Mouse (Mus musculus) layer of hippocampus, postnatal 10 days (tissue): ENCODE data around the gene C1qtnf6. TPM values are rescaled to one million over a fixed set of nuclear protein-coding genes. Genes with fewer than 3 reads are reported as not detected.

Experiments used
- DNase-seq, 2 experiments: peaks; one replicate each; pipeline ENCODE4 v3.0.0; 2021; ENCODE audit warnings: low spot score in 2 of 2
- long read RNA-seq: library from polyadenylated mRNA; stranded (forward); transcript quantifications from one replicate; pipeline ENCODE4 v2.0.0, GENCODE M21; 2023
- total RNA-seq, 2 experiments: library from RNA; stranded (reverse); gene quantifications; 2 replicates each; pipeline ENCODE4 v1.2.3; 2021

Gene C1qtnf6
- 10 to 100 TPM; 17.4 to 19.4 TPM for total RNA-seq
- long read RNA-seq, partial matches to known transcripts, result 2 of 4 reads
- long read RNA-seq, other reads (novel, unspliced or antisense), result 0 of 4 reads

DNA sequence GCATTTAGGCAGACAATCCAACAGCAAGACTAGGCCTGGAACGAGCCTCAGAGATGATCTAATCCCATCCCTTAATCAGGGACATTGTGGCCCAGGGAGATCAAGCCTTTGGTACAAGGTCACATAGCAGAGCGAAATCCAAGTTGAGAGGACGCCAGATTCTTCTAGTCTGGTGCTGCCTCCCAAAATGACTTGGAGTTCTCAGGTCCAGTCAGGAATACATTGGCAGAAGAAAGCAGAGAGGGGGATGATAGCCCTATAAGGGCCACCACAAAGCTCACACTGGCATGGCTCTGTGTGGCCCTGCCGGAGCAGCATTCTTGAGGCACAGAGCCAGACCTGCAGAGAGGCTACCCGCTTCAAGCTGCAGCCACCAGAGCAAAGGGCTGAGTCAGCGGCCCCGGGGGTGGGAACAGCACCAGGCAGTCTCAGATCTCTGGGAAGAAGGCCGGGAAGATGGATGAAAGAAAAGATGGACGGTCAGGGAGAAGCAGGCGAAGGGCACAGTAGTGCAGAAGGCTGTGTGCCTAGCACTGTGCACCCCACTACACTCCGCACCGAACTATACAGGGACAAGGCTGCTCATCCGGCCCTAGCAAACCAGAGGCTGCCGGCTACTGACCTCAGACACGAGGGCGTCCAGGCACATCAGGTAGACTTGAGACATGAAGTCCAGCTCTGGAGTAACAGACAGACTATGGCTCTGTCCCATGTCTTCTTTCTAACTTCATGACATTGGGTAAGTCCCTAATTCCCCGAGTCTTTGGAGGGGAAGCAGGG is at the start of gene C1qtnf6:
TSS of gene C1qtnf6 (minus strand) at position 746 of the 780 bp plus-strand sequence.
- peak in 1 of 2 experiments; percentile 42 for DNase-seq

DNA sequence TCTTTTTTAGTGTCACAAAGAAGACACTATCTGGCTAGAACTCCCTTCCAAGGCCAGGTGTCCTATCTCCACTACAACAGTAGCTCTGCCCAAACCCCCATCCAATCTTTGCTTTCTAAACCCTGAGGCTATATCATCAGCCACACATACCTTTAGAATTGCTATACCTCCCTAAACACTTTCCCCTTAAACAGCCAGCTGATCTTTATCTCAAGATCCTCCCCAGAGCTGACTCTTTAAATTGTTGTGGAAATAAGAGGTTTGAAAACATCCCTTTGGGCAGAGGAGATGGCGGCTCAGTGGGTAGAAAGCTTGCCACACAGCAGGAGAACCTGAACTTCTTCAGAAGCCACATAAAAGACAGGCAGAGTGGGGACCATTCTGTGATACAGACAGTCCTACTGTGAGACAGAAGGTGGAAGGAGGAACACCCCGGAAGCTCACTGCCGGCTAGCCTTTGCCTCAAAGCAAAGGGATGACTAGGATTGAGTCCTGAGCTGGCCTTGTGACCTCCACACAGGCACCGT is 45.1 kb upstream of the C1qtnf6 start:
- no peak for DNase-seq

DNA sequence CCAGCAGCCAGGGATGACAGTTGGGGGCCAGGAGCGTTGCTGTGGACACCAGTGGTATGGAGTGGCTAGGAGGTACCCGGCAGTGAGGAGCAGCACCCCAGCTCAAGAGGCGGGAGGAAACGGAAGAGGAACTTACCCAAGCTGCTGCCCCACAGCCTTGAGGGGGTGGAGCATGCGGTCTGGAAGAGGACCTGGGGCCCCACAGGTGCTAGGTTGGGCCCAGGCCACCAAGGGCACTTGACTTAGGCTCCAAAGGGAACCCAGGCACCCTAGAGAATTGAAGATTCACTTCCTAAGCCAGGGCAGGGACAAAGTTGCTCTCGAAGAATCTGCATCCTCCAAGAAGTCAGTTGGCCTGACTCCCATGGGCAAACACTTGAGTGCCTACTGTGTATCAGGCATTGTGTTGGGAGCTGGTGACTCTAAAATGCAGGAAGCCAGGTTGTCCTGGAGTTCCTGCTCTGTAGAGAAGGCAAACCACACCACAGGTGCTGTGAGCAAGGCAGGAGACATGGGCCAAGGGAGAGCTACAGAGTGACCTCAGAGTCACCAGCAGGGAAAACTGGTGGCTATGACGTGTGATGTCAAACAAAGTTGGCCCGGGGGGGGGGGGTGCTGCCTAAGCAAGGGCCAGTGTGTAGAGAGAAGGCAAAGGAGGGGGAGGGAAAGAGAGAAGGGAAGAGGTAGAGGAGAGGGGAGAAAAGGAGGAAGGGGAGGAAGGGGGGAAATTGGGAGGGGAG is 41.6 kb upstream of the C1qtnf6 start, which contains the start of gene Rac2:
TSS of gene Rac2 (minus strand) at position 126 of the 740 bp plus-strand sequence.
- no peak for DNase-seq

DNA sequence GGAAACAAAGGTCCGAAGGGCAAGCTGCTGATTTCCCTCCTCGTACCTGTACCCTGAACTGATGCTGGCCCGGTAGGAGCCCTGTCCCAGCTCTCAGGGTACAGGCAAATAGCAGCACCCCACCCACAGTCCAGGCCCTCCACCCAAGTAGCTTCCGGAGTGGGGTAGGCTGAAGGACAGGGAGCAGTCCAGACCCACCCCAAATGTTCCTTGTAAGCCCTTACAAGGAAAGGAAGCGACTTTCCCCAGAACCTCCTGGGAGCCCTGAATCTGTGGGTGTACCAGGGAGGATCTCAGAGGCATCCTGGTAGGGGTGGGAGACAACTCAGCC is 41.0 kb upstream of the C1qtnf6 start:
- DNase-seq, result no peak

DNA sequence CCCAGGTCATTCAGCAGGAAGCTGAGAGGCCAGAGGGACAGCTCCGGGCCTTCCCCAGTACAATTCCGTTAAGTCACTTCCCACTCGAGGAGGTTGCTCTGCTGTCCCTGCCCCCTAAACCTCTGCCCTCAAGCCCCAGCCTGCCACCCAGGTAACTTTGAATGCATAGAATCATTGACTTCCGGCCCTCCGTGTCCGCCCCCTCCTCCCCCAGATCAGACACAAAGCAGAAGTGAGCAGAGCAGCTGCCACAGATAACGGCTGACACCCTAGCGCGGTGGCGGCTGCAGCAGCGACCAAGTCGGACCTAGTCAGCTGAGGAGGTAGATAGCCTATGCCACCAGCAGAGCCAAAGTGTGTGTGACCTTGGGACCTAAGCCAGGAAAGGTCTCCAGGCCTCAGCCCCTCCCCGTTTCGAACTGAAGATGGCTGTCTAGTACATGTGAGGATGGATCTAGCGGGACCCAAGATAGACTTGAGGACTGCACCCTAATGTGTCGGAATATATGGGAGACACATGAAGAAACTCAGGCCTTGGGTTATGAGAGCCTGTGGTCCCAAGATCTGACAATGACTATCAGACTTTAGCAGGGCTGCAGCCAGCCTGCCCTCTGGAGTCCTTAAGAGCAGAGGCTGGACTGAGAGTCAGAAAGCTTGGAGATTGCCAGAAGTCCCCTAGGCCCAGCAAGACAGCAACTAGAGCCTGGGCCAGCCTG is 40.5 kb upstream of the C1qtnf6 start:
- no peak for DNase-seq

DNA sequence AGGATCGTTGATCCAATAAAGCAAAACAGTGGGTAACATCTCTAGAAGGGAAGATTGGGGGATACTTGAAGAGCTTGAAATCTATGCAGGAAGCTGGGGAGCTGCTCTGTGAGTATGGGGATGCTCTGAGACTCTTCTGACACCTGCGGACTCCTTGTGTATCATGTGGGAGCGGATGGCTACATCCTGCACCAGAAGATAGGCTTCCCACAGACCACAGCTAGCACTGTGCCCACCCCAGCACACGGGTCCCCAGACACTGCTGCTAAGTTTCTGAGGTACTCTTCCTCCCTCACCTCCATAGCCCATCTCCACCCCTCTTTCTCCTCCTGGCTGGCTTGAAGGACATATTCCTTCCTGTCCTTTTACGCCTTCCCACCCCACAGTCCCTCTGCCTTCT is 39.0 kb upstream of the C1qtnf6 start:
- DNase-seq, result no peak

DNA sequence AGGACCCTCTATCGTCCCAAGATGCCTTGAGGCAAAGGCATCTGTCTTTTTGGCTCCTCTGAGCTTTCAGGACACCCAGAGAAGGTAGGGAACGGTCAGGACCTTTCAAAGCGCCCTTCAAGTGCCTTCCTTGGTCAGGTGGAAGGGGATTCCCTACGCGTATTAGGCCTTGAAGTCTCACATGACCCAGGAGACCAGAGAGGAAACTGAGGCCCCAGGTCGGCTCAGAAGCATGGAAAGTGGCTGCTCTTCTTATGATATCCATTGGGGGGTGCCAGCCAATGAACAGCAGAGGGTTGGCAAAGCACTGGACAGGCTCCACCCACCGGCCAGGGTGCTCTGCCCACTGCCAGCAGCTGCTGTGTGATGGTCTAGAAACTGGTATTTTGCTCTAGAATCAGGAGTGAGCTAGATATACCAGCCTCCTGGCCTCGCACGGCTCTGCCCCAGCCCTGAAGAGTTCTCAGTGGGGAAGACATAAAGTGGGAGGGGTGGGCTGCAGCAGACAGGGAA is 36.4 kb upstream of the C1qtnf6 start:
- DNase-seq, result no peak

DNA sequence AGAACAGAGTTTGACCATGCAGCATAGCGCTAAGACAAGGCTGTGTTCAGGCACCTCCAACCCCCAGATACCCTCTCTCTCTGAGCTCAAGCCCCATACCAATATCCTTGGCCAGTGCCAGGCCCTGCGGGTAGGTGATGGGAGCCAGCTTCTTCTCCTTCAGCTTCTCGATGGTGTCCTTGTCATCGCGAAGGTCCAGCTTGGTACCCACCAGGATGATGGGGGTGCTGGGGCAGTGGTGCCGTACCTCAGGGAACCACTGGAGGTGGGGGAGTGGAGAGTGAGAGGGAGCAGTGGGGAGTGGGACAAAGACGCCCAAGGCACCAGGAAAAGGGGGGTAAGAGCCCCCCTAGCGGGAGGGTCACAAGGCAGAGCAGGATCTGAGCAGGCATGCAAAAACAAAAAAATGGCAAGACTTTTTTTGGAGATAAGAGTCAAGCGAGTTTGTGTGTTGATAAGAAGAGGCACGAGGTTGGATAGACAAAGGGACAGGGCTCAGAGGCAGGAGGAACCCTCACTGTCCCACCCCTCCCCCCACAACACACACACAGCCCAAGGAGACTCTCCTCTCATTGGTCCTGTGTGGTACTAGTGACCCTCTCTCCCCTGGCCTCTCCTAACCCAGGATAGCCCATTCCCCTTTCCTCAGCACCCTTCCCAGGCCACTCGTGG is 33.7 kb upstream of the C1qtnf6 start:
- DNase-seq, result no peak

DNA sequence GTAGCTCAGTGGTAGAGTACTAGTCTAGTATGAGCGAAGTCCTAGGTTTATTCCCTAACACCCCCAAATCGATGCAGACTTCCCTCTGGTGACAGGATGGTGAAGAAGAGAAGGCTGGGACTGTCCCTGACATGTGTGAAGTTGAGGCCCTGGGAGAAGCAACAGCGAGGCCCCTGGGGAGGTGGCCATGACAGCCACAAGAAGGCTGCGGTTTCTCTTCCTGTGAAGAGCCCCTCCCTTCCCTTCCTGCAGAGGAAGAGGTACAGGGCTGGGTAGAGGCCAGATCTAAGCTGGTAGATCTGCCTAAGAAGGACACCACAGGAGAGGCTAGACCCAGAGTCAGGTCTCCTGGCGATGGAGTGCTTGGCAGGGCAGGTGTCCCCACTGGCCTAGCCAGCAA is 32.7 kb upstream of the C1qtnf6 start:
- no peak for DNase-seq

DNA sequence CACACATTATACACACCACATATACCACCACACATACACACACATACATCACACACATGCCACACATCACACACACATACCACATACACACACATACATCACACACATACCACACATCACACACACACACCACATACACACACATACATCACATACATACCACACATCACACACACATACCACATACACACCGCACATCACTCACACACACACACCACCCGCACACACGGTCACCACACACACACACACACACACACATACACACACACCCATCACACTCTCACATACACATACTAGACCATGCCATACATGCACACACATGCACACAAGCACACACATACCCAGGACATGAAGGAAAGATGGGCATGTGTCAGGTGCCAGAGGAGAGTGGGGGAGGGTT is 32.1 kb upstream of the C1qtnf6 start:
- no peak for DNase-seq

DNA sequence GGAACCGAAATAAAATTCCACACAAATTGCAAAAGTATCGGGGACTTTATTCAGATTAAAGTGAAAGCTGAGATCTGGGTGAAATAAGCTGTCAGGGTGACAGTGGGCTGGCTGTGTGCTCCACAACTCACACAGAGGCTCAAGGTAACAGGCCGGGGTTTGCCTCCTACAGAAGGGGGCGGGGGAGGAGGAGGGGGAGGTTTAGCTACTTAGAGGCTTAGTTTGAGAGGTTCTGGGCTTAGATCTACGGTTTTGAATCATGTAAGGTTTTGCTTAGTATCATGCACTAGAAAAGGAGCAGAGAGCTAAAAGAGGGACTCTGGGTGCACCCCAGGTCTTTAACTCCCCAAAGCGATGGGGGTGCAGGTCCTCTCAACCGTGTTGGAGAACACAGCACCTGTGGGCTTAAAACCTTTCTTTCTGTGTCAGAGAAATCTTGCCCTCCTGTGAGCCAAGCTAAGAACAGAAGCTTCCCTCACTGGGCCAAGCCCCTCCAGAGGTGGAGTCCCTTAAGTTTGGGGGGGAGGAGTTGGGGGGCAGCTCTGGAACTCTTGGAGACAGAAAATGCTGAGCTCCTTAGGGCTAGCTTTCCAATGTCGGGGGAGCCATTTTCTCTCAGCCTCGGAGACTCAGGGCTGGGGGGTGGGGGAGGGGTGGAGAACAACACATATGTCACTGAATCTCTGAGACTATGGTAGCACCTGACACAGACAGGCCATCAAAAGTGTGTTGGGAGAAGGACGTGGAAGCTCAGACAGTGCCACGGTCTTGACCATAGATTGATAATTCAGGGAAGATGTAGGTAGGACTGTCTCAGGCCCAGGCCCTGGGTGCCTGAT is 28.1 kb upstream of the C1qtnf6 start:
- DNase-seq, result no peak

DNA sequence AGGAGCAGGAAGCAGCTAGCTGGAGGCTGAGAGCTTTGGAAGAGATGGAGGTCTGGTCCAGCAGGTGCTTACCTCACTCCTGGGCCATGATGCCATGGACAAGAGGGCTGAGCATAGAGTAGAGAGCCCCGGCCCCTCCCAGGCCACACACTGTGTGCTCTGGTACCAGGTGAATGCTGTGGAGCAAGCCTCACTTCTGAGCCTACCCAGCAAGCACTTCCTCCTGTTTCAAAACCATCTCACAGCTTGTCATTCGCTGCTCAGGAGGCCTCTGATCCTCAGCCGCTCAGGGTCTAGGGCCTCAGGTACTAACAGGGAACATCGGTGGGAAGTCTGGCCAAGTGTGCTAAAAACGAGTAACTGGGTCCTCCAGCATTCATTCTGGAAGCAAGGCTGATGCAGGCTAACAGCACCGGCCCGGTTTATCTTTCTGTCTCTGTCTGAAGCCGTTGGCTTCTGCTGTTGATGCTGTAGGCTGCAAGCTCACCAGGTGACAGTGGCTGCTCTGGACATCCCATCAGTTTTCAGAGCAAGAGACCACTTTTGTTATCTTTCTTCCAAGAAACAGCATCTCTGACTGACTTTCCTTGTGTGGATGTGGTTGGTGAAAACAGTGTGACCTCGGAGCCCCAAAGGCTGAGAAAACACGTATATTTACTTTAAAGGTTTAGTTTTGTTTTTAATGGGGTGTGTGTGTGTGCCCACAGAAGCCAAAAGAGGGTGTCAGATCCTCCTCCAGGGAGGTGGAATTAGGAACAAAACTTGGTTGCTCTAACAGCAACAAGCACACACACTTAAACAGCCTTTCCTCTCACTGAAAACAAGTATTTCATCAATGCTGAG is 26.7 kb upstream of the C1qtnf6 start:
- no peak for DNase-seq

DNA sequence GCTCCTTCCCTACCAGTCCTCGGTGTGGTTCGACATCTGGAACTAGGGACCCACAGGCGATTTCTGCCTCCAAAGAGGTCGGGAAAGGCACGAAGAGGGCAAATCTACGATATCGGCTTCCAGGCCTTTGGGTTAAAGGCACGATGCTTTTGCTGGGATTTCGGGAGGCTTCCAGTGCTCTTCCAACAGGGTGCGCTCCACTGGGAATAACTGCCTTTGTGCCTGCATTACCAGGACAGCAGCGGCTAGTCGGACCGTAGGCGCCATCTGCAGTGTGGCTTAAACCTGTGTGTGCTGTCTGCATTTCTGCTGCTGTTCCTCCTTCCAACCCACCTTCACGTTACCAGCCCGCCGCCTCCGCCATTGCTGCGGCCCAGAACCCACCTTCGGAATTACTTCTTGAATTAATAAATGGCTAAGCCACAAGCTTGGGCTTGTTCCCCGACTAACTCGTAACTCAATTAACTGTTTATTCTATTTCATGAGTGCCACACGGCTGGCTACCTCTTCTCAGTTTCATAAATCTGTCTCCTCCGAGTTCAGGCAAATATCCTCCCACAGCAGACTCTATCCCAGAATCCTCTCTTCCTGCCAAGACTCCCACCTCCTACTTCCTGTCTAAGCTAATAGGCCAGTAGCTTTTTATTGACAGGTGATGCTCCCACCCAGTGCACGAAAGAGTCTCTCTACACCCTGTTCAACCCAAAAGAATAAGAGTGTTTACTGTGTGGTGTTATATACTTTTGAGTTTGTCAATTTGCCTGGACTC is 23.5 kb upstream of the C1qtnf6 start:
- DNase-seq, result peak in 1 of 2 experiments; percentile 21

DNA sequence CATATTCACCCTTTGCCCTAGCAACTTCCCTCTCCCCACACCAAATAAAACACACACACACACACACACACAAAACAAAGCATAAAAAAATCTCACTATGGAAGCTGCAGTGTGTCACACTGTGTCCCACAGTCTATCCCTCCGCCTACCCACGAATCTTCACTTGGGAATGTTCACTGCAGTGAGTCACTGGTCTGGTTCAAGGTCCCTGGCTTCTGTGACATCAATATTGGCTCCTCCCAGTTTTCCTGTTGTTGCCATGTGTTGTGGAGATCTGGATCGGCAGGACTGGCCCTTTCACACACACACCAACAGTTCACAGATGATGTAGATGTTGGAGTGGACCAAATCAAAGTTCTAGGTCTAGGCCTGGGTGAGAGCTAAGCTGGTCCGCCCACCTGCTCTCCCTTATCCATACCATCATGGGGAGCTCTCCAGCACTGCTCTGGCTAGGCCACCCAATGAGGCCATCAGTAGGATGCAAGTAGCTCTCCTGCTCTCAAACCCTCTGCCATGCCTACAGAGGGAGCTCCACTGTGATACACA is 18.0 kb upstream of the C1qtnf6 start:
- no peak for DNase-seq

DNA sequence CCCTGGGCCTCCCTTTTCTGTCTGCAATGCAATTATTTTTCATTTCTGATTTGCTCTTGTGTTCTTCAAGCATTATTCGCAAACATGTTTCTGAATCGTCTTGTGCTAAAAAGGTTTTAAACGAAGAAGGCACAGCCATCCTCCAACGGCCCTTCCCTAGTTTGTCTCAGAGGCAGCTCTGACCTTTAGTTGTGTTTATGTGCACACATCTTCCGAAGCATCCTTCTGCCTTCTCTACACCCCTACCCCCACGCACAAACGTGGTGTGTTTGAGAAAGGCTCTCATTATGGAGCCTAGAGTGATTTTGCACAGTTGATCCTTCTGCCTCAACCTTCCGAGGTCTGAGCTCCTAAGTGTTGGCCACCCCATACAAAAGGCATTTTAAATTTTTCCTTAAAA is 17.5 kb upstream of the C1qtnf6 start:
- DNase-seq, result no peak

DNA sequence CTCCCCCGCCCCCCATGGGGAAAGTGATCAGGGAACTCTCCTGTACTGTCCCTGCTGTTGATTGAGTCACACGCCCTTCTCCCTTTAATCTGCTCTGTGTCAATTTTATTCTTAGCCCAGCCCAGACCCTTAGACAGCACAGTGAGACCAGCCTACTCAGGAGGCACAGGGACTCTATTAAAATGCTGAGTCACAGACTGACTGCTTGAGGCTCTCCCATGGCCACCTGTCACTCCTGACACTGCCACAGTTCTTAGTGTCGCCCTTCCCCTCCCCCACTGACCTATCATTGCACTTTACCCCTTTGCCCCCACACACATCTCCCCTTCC is 17.1 kb upstream of the C1qtnf6 start:
- no peak for DNase-seq

DNA sequence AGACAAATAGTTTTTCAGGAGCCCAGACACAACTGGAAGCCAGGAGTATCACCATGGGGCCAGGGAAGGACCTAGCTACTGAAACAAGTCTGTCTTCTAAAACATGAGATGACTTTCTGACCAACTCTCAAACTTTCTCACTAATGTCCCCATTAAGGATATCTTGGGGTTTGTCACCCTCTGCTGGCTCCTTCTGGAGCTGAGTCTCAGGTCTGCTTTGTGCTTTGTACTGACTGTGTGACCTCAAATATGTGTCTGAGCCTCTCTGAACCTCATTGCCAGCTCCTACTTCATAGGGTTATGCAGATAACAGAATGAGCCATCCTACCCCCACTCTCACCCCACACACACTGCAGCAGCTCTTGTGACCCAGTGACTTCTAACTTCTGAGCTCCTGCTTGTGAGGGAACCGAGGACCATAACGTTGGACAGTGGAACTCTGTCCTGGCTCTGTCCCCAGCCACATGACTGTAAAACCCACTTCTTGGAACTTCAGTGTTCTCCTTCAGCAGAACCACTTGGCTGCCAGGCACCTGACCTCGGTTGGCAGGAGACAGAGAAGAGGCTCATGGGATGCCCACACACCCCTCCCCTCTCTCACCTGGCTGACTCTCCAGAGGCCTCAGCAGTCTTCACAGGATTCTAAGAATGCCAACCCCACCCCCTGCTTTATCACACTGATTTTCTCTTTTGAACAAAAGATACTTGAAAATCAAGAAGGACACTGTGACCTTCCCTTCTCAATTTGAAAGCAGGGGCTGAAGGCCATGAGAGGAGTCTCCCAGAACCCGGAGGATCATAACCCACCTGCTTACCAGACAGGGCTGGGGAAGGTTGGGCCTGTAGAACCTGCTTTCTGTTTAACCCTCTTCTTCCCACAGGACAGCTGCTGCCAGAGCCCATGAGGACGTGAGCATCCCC is 16.5 kb upstream of the C1qtnf6 start:
- DNase-seq, result no peak
